Mouse (Mus musculus): ENCODE data around the gene Myh2.

- no peak for TF ChIP-seq CTCF (IDR thresholded peaks at IDR 0.05; ENCODE audit: insufficient read depth, low read length)
- no peak for TF ChIP-seq POLR2A (IDR thresholded peaks at IDR 0.05; ENCODE audit: borderline replicate concordance, extremely low read depth, low read depth, low read length)
Measured at GRCm38 (mm10) chr11:67237481-67238079, 66.8 kb downstream of the Myh2 start, which contains the start of gene Myh4.
